Mouse (Mus musculus): ENCODE measurements around the gene Rpl36. TPM values are rescaled to one million over a fixed set of nuclear protein-coding genes. Genes with fewer than 3 reads are reported as not detected.
"Not testable (repeated sequence)": the region's sequence is repeated elsewhere in the genome, so short reads cannot be mapped to it uniquely, and the experiment has no call there.

Rpl36 gene
- polyA plus RNA-seq, 1 experiment from 2014 or later: 2,952 TPM

DNA sequence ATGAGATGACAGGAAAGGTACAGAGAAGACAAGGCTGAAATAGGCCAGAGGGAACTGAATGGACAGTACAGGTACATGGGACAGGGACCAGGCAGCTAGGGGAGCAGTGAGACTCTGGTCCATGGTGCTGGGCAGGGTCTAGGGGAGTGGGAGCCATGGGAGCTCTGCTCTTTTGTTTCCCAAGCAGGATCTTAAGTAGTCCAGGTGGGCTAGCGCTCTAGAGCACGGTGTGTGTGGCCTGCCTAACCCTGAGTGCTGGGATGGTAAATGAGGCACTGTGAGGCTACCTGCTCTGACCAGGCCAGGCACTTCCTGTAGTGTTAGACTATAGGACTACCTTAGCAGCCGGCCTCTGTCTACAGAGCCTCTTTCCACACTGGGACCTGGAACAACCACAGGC, 3.5 kb downstream of the Rpl36 start:
- WGBS: 84% methylated on average over 3 of the region's 3 CpGs
- ATAC-seq (replicated peaks; ENCODE audit: low FRiP score, low read depth) (no peak), DNase-seq (ENCODE audit: low spot score) (no peak)
- H3K36me3 ChIP-seq (ENCODE audit: insufficient read depth, low read length): peaks cover 54% of the 10 kb centered on the region
- no peak overlapping the region for H3K9ac ChIP-seq (ENCODE audit: low read depth, low read length)
- TF ChIP-seq CTCF (IDR thresholded peaks at IDR 0.05; ENCODE audit: low read depth): no peak
- H3K4me3 ChIP-seq (replicated peaks; ENCODE audit: low read depth, low read length): no peak overlapping the region
- H3K4me2 ChIP-seq (ENCODE audit: low read length): no peak overlapping the region
- no peaks in the 10 kb centered on the region for H3K27me3 ChIP-seq (ENCODE audit: insufficient read depth, low read length)
- no peaks in the 10 kb centered on the region for H3K9me3 ChIP-seq (replicated peaks; ENCODE audit: low read length)
- no peak overlapping the region for H3K27ac ChIP-seq
- peaks cover 7% of the 10 kb centered on the region for H3K4me1 ChIP-seq (replicated peaks; ENCODE audit: insufficient read depth, low read length)

DNA sequence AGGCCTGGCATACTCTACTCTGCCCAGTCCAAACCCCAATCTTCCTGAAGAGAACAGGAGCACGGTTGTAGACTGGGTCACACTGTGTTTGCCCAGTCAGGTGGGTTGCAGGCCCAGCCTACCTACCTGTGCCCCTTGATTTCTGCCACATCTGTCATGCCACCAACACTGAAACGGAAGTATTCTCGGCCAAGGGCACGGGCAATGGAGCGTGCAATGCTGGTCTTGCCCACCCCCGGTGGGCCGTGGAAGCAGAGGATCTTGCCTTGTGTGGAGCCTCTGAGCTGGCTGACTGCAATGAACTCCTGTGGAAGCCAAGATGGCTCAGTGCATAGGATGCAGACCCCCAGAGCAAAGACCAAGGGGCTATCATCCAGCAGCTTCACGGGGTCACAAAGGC, 4.4 kb downstream of the Rpl36 start:
- TF ChIP-seq CTCF (IDR thresholded peaks at IDR 0.05; ENCODE audit: low read depth): no peak
- Histone ChIP-seq H3K27me3 (ENCODE audit: insufficient read depth, low read length) (no peaks in the 10 kb centered on the region), H3K36me3 (ENCODE audit: insufficient read depth, low read length) (peaks cover 61% of the 10 kb centered on the region), H3K9me3 (replicated peaks; ENCODE audit: low read length) (no peaks in the 10 kb centered on the region), H3K27ac (no peak overlapping the region), H3K4me2 (ENCODE audit: low read length) (no peak overlapping the region), H3K4me3 (replicated peaks; ENCODE audit: low read depth, low read length) (no peak overlapping the region), H3K9ac (ENCODE audit: low read depth, low read length) (no peak overlapping the region), H3K4me1 (replicated peaks; ENCODE audit: insufficient read depth, low read length) (peaks cover 7% of the 10 kb centered on the region)
- 66% methylated on average over 8 of the region's 8 CpGs for WGBS
- ATAC-seq (replicated peaks; ENCODE audit: low FRiP score, low read depth) (no peak), DNase-seq (ENCODE audit: low spot score) (no peak)

- H3K4me1 ChIP-seq (replicated peaks; ENCODE audit: insufficient read depth, low read length): 0 out of 2 replicates have a peak, but pooled peaks cover 8% of the 10 kb centered on the region
- WGBS: 85% methylated on average over 3 of the region's 3 CpGs
- ATAC-seq (replicated peaks; ENCODE audit: low FRiP score, low read depth): no peak
- H3K9me3 ChIP-seq (replicated peaks; ENCODE audit: low read length): no peaks in the 10 kb centered on the region
- no peak overlapping the region for H3K9ac ChIP-seq (ENCODE audit: low read depth, low read length)
- no peak overlapping the region for H3K27ac ChIP-seq
- H3K27me3 ChIP-seq (ENCODE audit: insufficient read depth, low read length): no peaks in the 10 kb centered on the region
- no peak overlapping the region for H3K4me3 ChIP-seq (replicated peaks; ENCODE audit: low read depth, low read length)
- H3K36me3 ChIP-seq (ENCODE audit: insufficient read depth, low read length): 0 out of 2 replicates have a peak, but pooled peaks cover 12% of the 10 kb centered on the region
- H3K4me2 ChIP-seq (ENCODE audit: low read length): peak overlapping the region; percentile 87
- TF ChIP-seq CTCF (IDR thresholded peaks at IDR 0.05; ENCODE audit: low read depth): no peak
- DNase-seq (ENCODE audit: low spot score): no peak
Measured at GRCm38 (mm10) chr17:56625495-56625894, 12.3 kb downstream of the Rpl36 start.

- Histone ChIP-seq H3K4me2 (ENCODE audit: low read length) (peak overlapping the region; percentile 87), H3K9ac (ENCODE audit: low read depth, low read length) (peak overlapping the region; percentile 83), H3K9me3 (replicated peaks; ENCODE audit: low read length) (no peaks in the 10 kb centered on the region), H3K27me3 (ENCODE audit: insufficient read depth, low read length) (no peaks in the 10 kb centered on the region), H3K4me3 (replicated peaks; ENCODE audit: low read depth, low read length) (peak overlapping the region; percentile 79), H3K4me1 (replicated peaks; ENCODE audit: insufficient read depth, low read length) (0 out of 2 replicates have a peak, but pooled peaks cover 8% of the 10 kb centered on the region), H3K36me3 (ENCODE audit: insufficient read depth, low read length) (0 out of 2 replicates have a peak, but pooled peaks cover 12% of the 10 kb centered on the region), H3K27ac (0 out of 2 replicates have a peak overlapping the region, but pooled peaks have one; percentile 47)
- ATAC-seq (replicated peaks; ENCODE audit: low FRiP score, low read depth) (no peak; the same call in 1 of the 2 replicates), DNase-seq (ENCODE audit: low spot score) (no peak)
- WGBS: under 1% methylated on average over 32 of the region's 32 CpGs
- TF ChIP-seq CTCF (IDR thresholded peaks at IDR 0.05; ENCODE audit: low read depth): no peak
Measured at GRCm38 (mm10) chr17:56626260-56626659, 13.0 kb downstream of the Rpl36 start.

DNA sequence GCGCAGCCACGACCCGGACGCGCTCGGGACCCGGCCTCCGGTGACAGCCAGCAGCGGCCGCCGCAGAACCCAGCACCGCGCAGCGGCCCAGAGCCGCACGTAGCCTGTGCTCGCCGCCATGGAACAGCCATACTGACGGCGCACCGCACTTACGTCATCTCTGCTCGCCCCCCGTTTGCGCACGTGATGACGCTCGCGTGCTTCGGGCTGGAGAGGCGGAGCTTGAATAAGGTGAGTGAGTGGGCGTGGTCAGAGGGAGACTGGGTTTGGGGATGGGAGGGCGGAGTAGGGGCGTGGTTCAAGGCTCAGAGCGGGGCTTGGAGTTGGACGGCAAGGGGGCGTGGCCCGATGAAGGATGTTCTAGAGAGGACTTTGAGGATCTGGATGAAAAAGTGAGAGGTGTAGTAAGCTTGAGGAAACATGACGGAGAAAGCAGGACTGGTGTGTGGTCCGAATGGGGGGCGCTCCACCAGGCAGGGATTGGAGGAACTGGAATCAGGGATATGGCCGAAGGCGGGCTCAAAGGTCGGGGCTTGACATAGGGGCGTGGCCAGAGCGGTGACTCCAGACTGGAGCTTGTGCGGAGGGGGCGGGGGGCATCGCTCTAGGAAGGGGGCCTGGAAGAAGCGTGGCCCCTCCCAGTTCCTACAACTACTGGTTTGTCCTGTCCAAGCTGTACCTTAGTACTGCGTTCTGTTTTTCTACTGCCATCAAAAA, 13.7 kb downstream of the Rpl36 start, which contains the start of gene Lonp1:
TSS of gene Lonp1 (minus strand) at position 134 of the 717 bp plus-strand sequence.
- DNase-seq (ENCODE audit: low spot score) (peak; percentile 99), ATAC-seq (replicated peaks; ENCODE audit: low FRiP score, low read depth) (peak; percentile 92)
- Histone ChIP-seq H3K27ac (peak within 1 kb of the TSS; percentile 87), H3K4me3 (replicated peaks; ENCODE audit: low read depth, low read length) (peak within 1 kb of the TSS; percentile 79), H3K9ac (ENCODE audit: low read depth, low read length) (peak within 1 kb of the TSS; percentile 83), H3K4me1 (replicated peaks; ENCODE audit: insufficient read depth, low read length) (0 out of 2 replicates have a peak, but pooled peaks cover 8% of the 10 kb centered on the region), H3K27me3 (ENCODE audit: insufficient read depth, low read length) (no peaks in the 10 kb centered on the region), H3K4me2 (ENCODE audit: low read length) (peak within 1 kb of the TSS; percentile 87), H3K36me3 (ENCODE audit: insufficient read depth, low read length) (0 out of 2 replicates have a peak, but pooled peaks cover 8% of the 10 kb centered on the region), H3K9me3 (replicated peaks; ENCODE audit: low read length) (no peaks in the 10 kb centered on the region)
- TF ChIP-seq CTCF (IDR thresholded peaks at IDR 0.05; ENCODE audit: low read depth): no peak
- WGBS: under 1% methylated on average over 51 of the region's 51 CpGs

- Histone ChIP-seq H3K4me1 (replicated peaks; ENCODE audit: insufficient read depth, low read length) (0 out of 2 replicates have a peak, but pooled peaks cover 8% of the 10 kb centered on the region), H3K4me2 (ENCODE audit: low read length) (peak within 1 kb of the TSS; percentile 87), H3K4me3 (replicated peaks; ENCODE audit: low read depth, low read length) (peak within 1 kb of the TSS; percentile 79), H3K9me3 (replicated peaks; ENCODE audit: low read length) (no peaks in the 10 kb centered on the region), H3K9ac (ENCODE audit: low read depth, low read length) (peak within 1 kb of the TSS; percentile 51; the same call in 1 of the 2 replicates), H3K27ac (peak within 1 kb of the TSS; percentile 87), H3K36me3 (ENCODE audit: insufficient read depth, low read length) (0 out of 2 replicates have a peak, but pooled peaks cover 2% of the 10 kb centered on the region), H3K27me3 (ENCODE audit: insufficient read depth, low read length) (no peaks in the 10 kb centered on the region)
- WGBS: 8% methylated on average over 26 of the region's 26 CpGs
- ATAC-seq (replicated peaks; ENCODE audit: low FRiP score, low read depth) (peak; percentile 38), DNase-seq (ENCODE audit: low spot score) (no peak)
- no peak for TF ChIP-seq CTCF (IDR thresholded peaks at IDR 0.05; ENCODE audit: low read depth)
Measured at GRCm38 (mm10) chr17:56627530-56628277, 14.5 kb downstream of the Rpl36 start, which contains the start of gene Catsperd. Catsperd (plus strand) TSS chr17:56628143.

GRCm38 (mm10) chr17:56629800-56630781, 16.9 kb downstream of the Rpl36 start:
- H3K4me3 ChIP-seq (replicated peaks; ENCODE audit: low read depth, low read length); H3K27ac ChIP-seq; H3K4me1 ChIP-seq (replicated peaks; ENCODE audit: insufficient read depth, low read length); H3K9ac ChIP-seq (ENCODE audit: low read depth, low read length); H3K36me3 ChIP-seq (ENCODE audit: insufficient read depth, low read length); H3K4me2 ChIP-seq (ENCODE audit: low read length); H3K9me3 ChIP-seq (replicated peaks; ENCODE audit: low read length); DNase-seq (ENCODE audit: low spot score); ATAC-seq (replicated peaks; ENCODE audit: low FRiP score, low read depth); H3K27me3 ChIP-seq (ENCODE audit: insufficient read depth, low read length): not testable (repeated sequence)
- WGBS: 87% methylated on average over 26 of the region's 27 CpGs

Data from kidney, postnatal 0 days (tissue).